Mouse (Mus musculus) left cerebral cortex, adult 11 months (tissue): ENCODE data around the gene Prl2c3.
"Not testable (repeated sequence)": the region's sequence is repeated elsewhere in the genome, so short reads cannot be mapped to it uniquely, and the experiment has no call there.

Experiments used
- DNase-seq: peaks from one replicate; pipeline ENCODE4 v3.0.0; 2022; ENCODE audit warnings: low spot score

Prl2c3 gene

GRCm38 (mm10) chr13:12799979-12800378, at the start of gene Prl2c3:
Gene Prl2c3, minus strand, starts transcription at chr13:12800079.
- DNase-seq, result not testable (repeated sequence)

GRCm38 (mm10) chr13:12848254-12848653, 48.4 kb upstream of the Prl2c3 start:
- not testable (repeated sequence) for DNase-seq

DNA sequence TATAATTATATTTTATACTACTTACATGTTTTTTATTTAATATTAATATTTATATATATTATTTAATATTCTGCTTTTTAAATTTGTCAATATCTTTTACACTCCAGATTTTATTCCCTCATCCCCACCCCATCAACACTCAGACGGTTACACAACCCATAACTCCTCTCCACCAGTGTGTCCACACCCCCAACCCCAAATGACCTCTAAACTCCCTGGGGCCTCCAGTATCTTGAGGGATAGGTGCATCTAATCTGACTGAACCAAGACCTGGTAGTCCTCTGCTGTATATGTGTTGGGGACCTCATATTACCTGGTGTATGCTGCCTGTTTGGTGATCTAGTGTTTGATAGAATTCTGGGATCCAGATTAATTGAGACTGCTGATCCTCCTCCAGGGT, 44.8 kb upstream of the Prl2c3 start:
- DNase-seq, result not testable (repeated sequence)

DNA sequence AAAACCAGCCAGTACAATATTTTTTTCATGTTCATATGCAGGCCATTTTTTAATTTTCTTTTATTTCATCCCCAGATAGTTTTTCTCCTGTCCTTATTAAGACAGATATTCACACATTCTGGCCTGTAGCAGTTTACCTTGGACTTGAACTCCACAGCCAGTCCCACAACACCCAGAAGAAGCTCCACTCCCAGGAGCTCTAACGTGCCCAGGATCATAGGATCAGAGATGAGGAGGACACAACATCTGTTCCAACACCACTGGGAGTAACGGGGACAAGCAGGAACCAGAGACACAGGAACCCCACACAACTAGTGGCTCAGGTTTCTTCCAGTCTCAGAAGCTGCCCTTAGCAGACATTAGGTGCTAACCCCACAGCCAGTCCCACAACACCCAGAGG, 37.7 kb upstream of the Prl2c3 start:
- not testable (repeated sequence) for DNase-seq

DNA sequence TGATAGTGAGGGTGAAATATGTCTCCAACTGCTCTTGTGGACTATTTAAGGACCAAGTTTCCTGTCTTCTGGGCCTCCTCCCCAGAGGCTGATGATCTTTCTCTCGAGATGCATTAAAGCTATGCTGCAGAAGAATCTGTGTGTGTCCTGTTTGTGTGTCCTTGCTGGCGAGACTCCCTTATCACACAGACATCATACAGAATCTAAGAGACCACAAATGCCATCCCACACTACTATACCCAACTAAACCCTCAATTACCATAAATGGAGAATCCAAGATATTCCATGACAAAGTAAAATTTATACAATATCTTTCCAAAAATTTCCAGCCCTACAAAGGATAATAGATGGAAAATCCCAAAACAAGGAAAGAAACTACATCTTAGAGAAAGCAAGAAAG, 31.9 kb upstream of the Prl2c3 start:
- DNase-seq, result no peak

DNA sequence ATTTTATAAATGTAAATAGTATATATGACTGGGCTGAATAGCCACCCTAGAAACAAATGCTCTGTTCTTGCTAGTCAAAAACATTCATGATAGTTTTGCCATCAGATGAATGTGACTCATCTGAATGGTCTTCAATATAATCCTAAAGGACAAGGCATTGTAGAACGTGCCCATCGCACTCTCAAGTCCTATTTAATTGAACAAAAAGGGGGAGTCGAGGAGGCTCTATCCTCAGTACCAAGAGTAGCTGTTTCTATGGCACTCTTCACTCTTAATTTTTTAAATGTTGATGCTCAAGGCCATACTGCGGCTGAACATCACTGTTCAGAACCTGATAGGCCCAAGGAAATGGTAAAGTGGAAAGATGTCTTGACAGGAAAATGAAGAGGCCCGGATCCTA, 29.2 kb upstream of the Prl2c3 start:
- DNase-seq, result no peak

GRCm38 (mm10) chr13:12824500-12825176, 24.8 kb upstream of the Prl2c3 start:
- not testable (repeated sequence) for DNase-seq

DNA sequence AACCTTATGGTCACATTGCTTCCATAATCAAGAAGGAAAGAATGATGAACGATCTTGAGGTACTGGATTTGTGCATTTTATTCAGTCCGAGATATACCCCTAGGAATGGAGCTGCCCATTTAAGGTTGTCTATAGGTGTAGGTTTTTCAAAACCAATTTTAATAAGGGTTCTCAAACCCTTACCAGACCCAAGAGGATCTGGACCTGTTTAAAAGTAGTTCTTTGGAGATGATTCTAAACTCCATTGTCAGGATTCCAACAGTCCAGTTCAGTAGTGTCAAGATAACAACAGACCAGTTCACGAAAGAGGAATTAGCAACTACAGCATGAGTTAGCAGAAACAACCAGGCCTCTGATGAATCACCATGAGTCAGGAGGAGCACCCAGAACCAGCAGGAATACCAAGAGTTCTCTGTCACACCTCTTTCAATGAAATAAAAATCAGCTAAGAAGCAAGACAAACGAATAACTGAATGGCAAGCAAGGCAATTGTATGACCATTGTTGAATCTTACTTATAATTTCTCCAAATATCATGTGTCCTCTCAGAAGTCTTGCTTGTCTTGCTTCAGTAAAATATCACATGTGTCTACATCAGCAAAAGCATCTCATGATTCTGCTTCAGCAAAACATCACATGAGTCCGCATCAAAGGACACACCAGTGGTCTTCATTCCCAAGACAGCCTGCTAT, 14.0 kb upstream of the Prl2c3 start:
- DNase-seq, result not testable (repeated sequence)

DNA sequence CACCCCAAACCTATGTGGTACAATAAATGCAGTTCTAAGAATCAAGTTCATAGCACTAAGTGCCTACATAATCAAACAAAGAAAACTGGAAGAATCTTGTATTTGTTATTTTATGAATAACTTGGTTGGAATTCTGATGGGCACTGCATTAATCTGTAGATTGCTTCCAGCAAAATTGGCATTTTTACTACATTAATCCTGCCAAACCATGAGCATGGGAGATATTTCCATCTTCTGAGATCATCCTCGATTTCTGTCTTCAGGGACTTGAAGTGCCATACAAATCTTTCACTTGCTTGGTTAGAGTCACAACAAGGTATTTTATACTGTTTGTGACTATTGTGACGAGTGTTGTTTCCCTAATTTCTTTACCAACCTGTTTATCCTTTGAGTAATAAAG, 9.7 kb upstream of the Prl2c3 start:
- DNase-seq, result no peak

- not testable (repeated sequence) for DNase-seq
Measured at GRCm38 (mm10) chr13:12808793-12809512, 9.1 kb upstream of the Prl2c3 start.

DNA sequence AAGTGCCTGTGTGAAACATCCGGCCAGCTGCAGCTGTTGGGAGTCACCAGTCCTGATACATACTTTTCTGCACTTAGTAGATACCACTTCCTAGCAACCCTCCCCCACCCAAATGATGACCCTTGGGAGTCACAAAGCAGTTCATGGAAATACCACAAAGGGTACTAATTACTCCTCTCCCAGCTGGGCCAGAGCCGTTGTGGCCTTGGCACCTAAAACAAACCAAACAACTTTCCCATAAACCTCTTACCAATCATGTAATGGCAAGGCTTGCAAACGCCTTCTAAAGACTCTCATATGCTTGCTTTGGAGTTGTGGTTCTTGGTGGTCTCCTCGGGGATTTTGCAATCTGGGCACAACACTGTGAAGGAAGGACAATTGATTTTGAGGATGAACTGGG, 6.6 kb upstream of the Prl2c3 start:
- not testable (repeated sequence) for DNase-seq

DNA sequence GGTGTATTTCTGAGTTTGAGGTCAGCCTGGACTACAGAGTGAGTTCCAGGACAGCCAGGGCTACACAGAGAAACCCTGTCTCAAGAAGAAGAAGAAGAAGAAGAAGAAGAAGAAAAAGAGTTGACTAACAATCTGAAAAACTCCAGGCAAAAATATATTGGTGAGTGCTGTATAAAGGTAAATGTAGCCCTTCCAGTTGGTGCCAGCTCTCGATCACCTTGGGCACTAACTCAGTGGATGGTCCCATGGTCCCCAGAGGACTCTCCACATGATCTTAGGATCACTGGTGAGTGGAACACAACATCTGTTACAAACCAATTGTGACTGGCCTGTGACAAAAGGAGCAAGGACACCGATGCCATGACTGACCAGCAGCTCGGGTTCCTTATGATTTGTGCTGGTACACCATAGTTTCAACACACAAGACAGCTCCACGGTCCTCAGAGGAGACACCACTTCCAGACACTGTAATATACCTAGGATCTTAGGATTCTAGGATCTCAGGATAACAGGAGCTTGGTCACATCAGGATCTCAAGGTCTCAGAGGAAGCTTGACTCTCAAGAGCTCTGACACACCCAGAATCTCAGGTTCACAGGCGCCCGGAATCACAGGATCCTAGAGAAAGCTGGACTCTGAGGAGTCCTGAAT, 30.3 kb downstream of the Prl2c3 start:
- DNase-seq, result not testable (repeated sequence)
